Mouse (Mus musculus): ENCODE data around the gene Nav1. TPM values are rescaled to one million over a fixed set of nuclear protein-coding genes. Genes with fewer than 3 reads are reported as not detected.
"Not testable (repeated sequence)": the region's sequence is repeated elsewhere in the genome, so short reads cannot be mapped to it uniquely, and the experiment has no call there.

Nav1 gene
- total and polyA plus RNA-seq, 2 experiments from 2014 or later, result 39.9 to 90.0 TPM

DNA sequence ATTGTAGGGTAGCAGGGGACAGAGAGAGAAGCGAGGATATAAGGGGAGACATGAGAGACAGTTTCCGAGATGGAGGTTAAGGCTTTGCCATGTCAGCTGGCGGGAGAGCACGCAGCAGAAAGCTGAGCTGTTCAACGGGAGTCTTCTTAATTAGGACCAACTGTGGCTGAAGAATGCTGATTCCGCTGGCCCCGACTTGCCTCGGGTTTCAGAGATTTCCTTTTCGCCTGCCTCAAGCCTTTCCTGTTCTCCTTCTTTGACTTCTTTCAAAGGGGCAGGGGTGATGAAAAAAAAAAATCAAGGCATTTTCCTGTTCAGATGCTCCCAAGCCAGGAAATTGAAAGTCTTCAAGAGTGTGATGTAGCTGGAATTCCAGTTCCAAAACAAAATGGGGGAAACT, 118.2 kb downstream of the Nav1 start:
- Histone ChIP-seq H3K4me3 (ENCODE audit: low read length) (no peak overlapping the region), H3K4me2 (ENCODE audit: low read depth, low read length) (no peak overlapping the region), H3K36me3 (ENCODE audit: insufficient read depth, low read length) (no peaks in the 10 kb centered on the region), H3K9ac (replicated peaks; ENCODE audit: low read length) (no peak overlapping the region), H3K4me1 (ENCODE audit: insufficient read depth, low read length) (0 out of 2 replicates have a peak, but pooled peaks cover 7% of the 10 kb centered on the region), H3K27me3 (ENCODE audit: insufficient read depth, low read length) (no peaks in the 10 kb centered on the region), H3K27ac (no peak overlapping the region), H3K9me3 (ENCODE audit: low read length) (no peaks in the 10 kb centered on the region)
- TF ChIP-seq CTCF (IDR thresholded peaks at IDR 0.05; ENCODE audit: low read depth), result no peak
- DNase-seq (ENCODE audit: low spot score), result no peak
- WGBS, result 59% methylated on average over 9 of the region's 9 CpGs
- ATAC-seq, result no peak

DNA sequence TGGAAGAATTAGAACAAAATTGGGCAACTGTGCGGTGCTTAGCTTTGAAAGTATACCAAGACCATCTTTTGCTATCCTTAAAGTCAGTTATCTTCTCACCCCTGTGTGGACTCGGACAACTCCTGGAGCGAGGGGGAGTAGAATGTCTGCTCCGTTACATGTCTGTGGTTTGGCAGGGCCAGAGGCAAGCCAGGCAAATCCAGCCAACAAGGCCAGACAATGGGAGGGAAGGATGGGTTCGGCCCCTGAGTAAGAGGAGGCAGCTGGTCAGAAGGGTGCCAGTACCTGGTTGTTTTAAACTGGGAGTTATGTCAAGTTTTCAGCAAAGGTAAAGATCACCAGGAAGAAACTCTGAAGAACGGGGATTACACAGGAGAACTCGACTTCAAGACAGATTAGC, 121.9 kb downstream of the Nav1 start:
- Histone ChIP-seq H3K36me3 (ENCODE audit: insufficient read depth, low read length) (no peaks in the 10 kb centered on the region), H3K27me3 (ENCODE audit: insufficient read depth, low read length) (no peaks in the 10 kb centered on the region), H3K4me3 (ENCODE audit: low read length) (no peak overlapping the region), H3K9me3 (ENCODE audit: low read length) (no peaks in the 10 kb centered on the region), H3K27ac (no peak overlapping the region), H3K9ac (replicated peaks; ENCODE audit: low read length) (no peak overlapping the region), H3K4me2 (ENCODE audit: low read depth, low read length) (no peak overlapping the region), H3K4me1 (ENCODE audit: insufficient read depth, low read length) (no peaks in the 10 kb centered on the region)
- 64% methylated on average over 7 of the region's 7 CpGs for WGBS
- ATAC-seq (no peak), DNase-seq (ENCODE audit: low spot score) (no peak)
- TF ChIP-seq CTCF (IDR thresholded peaks at IDR 0.05; ENCODE audit: low read depth), result no peak

DNA sequence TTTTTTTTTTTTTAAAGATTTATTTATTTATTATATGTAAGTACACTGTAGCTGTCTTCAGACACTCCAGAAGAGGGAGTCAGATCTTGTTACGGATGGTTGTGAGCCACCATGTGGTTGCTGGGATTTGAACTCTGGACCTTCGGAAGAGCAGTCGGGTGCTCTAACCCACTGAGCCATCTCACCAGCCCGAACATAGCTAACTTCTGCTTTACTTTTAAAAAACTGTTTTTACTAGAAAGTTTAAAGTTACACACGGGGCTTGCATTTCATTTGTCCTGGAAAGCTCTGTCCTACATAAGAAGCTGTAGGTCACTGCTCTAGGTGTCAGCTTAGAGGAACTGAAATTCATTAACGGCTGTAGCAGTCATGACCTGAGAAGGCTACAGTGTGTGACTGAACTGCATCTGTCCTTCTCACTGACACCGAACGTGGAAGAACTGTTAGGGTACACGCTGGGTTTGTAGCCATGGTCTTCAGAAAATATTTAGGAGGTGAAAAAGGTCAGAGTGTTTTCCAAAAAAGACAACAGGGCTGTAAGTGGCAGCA, 122.5 kb downstream of the Nav1 start:
- not testable (repeated sequence) for H3K36me3 ChIP-seq (ENCODE audit: insufficient read depth, low read length); DNase-seq (ENCODE audit: low spot score); H3K9ac ChIP-seq (replicated peaks; ENCODE audit: low read length); H3K4me3 ChIP-seq (ENCODE audit: low read length); ATAC-seq; H3K4me2 ChIP-seq (ENCODE audit: low read depth, low read length); H3K9me3 ChIP-seq (ENCODE audit: low read length); H3K4me1 ChIP-seq (ENCODE audit: insufficient read depth, low read length); H3K27me3 ChIP-seq (ENCODE audit: insufficient read depth, low read length); H3K27ac ChIP-seq
- 61% methylated on average over 8 of the region's 9 CpGs for WGBS

DNA sequence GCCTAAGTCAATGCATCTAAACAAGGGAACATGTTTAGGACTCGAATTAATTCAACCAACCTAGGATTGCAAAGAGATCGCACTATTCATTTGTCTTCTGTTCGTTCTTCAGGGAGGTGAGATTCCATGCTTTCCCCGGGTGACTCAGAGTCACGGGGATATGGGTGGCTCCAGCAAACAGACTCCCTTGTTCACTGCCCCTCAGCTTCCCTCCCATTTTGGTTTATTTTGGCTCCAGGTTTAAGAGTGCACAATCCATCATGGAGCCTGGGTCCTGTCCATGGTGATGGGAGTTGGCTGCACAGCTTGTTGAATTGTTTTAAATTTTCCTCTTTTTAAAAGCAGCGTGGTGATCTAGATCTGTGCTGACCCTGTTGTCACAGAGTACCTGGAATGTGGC, 123.1 kb downstream of the Nav1 start:
- Histone ChIP-seq H3K4me3 (ENCODE audit: low read length) (no peak overlapping the region), H3K4me2 (ENCODE audit: low read depth, low read length) (no peak overlapping the region), H3K9me3 (ENCODE audit: low read length) (no peaks in the 10 kb centered on the region), H3K27ac (no peak overlapping the region), H3K36me3 (ENCODE audit: insufficient read depth, low read length) (no peaks in the 10 kb centered on the region), H3K27me3 (ENCODE audit: insufficient read depth, low read length) (no peaks in the 10 kb centered on the region), H3K9ac (replicated peaks; ENCODE audit: low read length) (no peak overlapping the region), H3K4me1 (ENCODE audit: insufficient read depth, low read length) (no peaks in the 10 kb centered on the region)
- 86% methylated on average over 6 of the region's 6 CpGs for WGBS
- DNase-seq (ENCODE audit: low spot score), result no peak
- no peak for ATAC-seq
- TF ChIP-seq CTCF (IDR thresholded peaks at IDR 0.05; ENCODE audit: low read depth), result no peak

DNA sequence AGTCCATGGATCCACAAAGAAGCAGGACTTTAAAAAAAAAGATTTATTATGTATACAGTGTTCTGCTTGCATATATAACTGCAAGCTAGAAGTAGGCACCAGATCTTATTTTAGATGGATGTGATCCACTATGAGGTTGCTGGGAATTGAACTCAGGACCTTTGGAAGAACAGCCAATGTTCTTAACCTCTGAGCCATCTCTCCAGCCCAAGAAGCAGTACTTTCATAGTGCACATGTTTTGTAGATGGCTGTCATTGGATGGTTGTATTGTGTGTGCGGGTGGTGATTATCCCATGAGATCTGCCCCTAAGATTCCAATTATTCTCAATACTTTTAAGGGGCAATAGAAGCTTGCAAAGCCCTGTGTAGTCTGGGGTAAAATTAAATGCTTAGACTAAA, 124.4 kb downstream of the Nav1 start:
- TF ChIP-seq CTCF (IDR thresholded peaks at IDR 0.05; ENCODE audit: low read depth), result no peak
- Histone ChIP-seq H3K4me3 (ENCODE audit: low read length) (no peak overlapping the region), H3K4me1 (ENCODE audit: insufficient read depth, low read length) (no peaks in the 10 kb centered on the region), H3K27ac (no peak overlapping the region), H3K9me3 (ENCODE audit: low read length) (no peaks in the 10 kb centered on the region), H3K27me3 (ENCODE audit: insufficient read depth, low read length) (no peaks in the 10 kb centered on the region), H3K36me3 (ENCODE audit: insufficient read depth, low read length) (no peaks in the 10 kb centered on the region), H3K9ac (replicated peaks; ENCODE audit: low read length) (no peak overlapping the region), H3K4me2 (ENCODE audit: low read depth, low read length) (no peak overlapping the region)
- DNase-seq (ENCODE audit: low spot score) (no peak), ATAC-seq (no peak)
- WGBS, result 95% methylated on average over 1 of the region's 1 CpGs

DNA sequence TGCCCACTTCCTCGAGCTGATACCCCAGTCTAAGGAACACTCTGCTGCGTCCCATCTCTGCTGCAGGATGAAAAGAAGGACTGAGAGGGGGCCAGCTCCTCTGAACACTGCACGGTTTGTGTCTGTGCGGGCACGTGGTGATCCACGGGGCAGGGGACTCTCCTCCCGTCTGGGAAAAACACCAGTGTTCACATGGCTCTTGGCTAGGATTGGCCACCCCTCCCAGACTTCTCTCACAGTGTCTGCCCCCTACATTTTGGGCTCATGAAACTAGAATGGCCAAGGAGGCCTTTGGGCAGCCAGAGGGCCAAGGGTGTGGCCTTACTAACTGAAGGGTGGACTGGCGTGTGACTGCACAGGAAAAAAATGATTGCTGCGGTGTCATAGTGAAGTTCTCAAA, 125.4 kb downstream of the Nav1 start:
- no peak overlapping the region for H3K4me2 ChIP-seq (ENCODE audit: low read depth, low read length)
- H3K9me3 ChIP-seq (ENCODE audit: low read length), result no peaks in the 10 kb centered on the region
- H3K27ac ChIP-seq, result no peak overlapping the region
- no peaks in the 10 kb centered on the region for H3K36me3 ChIP-seq (ENCODE audit: insufficient read depth, low read length)
- no peak overlapping the region for H3K9ac ChIP-seq (replicated peaks; ENCODE audit: low read length)
- 85% methylated on average over 9 of the region's 9 CpGs for WGBS
- H3K27me3 ChIP-seq (ENCODE audit: insufficient read depth, low read length), result no peaks in the 10 kb centered on the region
- no peak overlapping the region for H3K4me3 ChIP-seq (ENCODE audit: low read length)
- no peaks in the 10 kb centered on the region for H3K4me1 ChIP-seq (ENCODE audit: insufficient read depth, low read length)
- DNase-seq (ENCODE audit: low spot score) (no peak), ATAC-seq (no peak)
- TF ChIP-seq CTCF (IDR thresholded peaks at IDR 0.05; ENCODE audit: low read depth), result no peak

DNA sequence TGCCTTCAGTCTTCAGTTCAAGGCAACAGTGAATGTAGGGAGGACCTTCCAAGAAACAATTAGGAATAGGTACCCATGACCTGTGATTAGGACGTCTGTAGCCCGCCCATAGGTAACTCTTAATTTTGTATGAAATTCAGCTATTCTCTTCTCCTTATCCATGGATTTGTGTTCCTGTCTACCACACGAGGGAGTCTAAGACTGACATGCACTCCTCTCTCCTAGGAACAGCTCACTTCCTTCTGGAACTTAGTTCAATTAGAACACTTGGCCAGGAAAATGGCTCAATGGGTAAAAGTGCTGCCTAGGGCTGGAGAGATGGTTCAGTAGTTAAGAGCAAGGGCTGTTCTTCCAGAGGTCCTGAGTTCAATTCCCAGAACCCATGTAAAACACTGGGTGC, 126.3 kb downstream of the Nav1 start:
- Histone ChIP-seq H3K9ac (replicated peaks; ENCODE audit: low read length) (no peak overlapping the region), H3K27me3 (ENCODE audit: insufficient read depth, low read length) (no peaks in the 10 kb centered on the region), H3K4me3 (ENCODE audit: low read length) (no peak overlapping the region), H3K4me1 (ENCODE audit: insufficient read depth, low read length) (no peaks in the 10 kb centered on the region), H3K27ac (no peak overlapping the region), H3K36me3 (ENCODE audit: insufficient read depth, low read length) (no peaks in the 10 kb centered on the region), H3K4me2 (ENCODE audit: low read depth, low read length) (no peak overlapping the region), H3K9me3 (ENCODE audit: low read length) (no peaks in the 10 kb centered on the region)
- DNase-seq (ENCODE audit: low spot score) (no peak), ATAC-seq (no peak)
- TF ChIP-seq CTCF (IDR thresholded peaks at IDR 0.05; ENCODE audit: low read depth), result peak; percentile 18; the same call in 1 of the 2 replicates
- 87% methylated on average over 3 of the region's 3 CpGs for WGBS
